Mouse (Mus musculus): ENCODE measurements around the gene Adra2b.

The Adra2b gene

DNA sequence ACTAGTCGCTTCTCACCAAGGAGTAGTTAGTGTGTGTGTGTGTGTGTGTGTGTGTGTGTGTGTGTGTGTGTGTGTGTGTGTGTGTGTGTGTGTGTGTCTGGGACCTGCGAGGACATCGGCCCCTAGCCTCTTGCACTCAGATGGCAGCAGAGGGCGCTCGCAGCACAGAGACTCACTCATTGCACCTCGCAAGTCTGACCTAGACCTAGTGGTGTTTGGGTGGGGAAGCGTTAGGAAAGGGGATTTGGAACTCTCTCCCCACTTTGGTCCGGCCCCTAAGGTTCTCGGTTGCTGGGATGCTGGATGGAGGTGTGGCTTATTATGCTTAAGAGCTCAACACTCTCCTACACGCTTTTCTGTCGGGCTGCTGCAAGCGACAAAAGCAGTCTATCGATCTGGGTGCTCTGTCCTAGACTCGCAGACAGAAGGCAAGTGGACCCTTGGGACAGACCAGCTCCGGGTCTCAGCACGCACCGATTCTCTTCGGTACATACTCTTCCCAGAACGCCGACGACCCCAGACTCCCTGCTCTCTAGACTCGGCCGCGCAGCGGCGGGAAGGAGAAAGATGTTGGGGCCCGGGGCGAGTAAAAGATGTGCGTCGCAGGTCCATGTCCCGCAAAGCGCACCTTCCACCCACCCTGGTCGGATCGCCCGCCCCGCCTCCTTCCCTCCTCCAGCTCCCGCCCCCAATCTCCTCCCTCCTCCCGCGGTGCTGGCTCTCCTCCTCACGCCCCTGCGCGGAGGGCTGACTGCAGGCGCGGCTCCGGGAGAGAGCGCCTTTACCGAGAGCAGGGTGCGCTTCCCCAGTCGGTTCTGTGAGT, at the start of gene Adra2b:
TSS of gene Adra2b (plus strand) at position 750 of the 823 bp plus-strand sequence.
- DNase-seq (ENCODE audit: extremely low spot score, low spot score), result peak; percentile 82

DNA sequence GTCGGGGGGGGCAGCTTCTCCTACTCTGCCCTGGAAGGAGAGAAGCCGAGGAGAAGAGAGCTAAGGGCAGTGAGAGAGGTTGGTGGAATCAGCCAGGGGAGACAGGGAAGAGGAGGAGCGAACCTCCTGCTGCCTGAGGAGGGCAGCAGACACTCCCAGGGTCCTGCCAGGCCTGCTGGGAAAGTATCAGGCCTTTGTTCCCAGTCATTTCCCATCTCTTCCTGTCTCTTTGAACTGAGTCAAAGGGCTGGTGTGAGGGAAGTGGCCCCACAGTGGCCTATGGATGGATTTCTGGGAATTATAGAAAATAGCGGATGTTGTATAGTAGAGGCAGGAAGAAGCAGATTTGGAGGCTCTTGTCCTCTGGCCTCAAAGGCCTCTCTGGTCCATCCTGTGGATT, 49.1 kb upstream of the Adra2b start:
- DNase-seq (ENCODE audit: extremely low spot score, low spot score), result no peak

DNA sequence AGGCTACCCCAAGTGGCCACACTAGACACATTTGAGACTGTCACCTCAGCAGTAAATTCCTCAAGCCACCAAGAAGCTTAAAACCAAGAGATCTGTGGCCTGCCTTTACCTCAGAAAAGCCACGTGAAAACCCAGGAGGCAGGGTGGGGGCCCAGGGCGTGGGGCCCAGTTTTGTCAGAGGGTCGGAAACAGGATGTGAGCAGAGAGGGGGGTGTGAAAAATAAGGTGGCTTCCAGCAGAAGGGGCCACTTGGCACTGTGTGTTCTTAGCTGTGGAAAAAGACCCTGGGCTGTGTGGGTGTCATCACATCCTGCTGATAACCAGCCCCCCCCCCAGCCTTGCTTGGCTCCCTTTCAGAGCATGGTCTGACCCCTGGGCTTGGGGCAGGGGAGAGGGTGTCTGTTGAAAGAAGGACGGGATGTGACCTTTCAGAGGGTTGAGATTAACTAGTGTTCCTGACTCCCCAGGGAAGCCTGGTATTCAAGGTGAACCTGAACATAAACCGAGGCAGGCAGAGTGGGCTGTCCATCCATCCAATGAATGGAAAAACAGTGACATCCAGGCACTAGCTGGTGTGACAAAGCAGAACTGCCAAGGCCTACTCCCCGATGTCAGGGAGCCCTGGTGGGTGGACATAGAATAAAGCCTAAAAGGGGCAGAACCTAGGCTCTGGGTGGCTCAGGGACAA, 48.4 kb upstream of the Adra2b start:
- no peak for DNase-seq (ENCODE audit: extremely low spot score, low spot score)

DNA sequence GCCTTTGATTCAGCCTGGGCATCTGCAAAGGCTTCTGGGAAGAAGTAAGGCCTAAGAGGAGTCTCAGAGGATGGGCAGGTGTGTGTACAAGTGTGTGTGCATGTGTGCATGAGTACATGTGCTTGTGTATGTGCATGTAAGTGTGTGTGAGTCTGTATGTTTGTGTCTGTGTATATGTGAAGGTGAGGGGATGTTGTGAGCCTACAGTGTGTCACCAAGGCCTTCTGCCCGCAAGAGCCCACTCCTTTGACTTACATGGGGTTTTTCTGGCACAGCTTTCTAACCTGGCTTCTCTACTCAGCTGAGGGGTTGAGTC, 47.9 kb upstream of the Adra2b start:
- no peak for DNase-seq (ENCODE audit: extremely low spot score, low spot score)

DNA sequence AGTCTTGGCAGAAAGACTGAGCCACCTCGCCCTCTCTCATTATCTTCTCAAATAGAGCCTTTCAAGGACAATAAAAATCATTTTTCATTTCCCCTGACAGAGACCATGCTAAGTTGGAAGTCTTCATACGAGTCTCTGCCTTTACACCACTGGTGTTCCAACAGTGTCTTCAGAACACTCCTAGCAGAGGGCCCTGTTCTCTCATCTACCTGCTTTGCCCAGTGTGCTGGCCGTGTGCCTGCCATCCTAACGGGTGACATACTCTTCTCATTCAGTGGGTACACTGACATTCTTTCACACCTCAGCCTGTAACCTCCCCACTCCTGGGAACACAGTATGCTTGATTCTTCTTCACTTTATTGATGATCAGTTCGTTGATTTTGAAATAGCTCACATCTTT, 46.6 kb upstream of the Adra2b start:
- DNase-seq (ENCODE audit: extremely low spot score, low spot score), result no peak

DNA sequence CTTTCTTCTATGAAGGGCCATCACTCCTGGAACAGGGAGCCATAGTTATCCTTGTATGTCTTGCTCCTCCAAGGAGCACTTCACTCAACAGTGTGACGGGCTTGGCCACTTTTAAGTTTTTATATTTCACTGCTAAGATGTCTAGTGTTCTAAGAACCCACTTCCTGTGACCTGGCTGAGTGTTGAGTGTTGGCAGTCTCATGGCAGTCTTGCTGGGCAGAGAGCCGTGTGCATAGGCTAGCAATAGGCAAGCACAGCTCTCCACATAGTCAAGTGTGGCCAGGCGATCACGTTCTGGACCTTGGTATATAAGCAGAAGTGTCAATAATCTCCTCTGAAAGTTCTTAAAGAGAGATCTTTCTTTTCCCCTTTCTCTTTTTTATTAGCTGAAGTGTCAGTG, 44.9 kb upstream of the Adra2b start:
- DNase-seq (ENCODE audit: extremely low spot score, low spot score), result no peak

DNA sequence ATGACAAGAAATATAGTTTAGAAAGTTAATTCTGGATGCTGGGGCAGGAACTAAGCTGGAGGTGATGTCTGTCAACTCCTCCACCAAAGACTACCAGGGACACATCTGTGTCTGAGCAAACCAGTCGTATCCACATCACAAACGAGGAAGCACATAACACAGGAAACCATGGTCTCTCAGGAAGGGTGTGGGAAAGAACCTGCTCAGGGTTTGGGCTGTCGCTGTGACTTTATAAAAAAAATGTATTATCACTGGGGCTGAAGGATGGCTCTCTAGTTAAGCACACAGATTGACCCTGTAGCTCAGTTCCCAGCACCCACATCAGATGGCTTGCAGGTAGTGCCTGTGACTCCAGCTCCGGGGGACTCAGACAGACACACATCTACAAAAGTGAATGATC, 43.9 kb upstream of the Adra2b start:
- DNase-seq (ENCODE audit: extremely low spot score, low spot score), result no peak

DNA sequence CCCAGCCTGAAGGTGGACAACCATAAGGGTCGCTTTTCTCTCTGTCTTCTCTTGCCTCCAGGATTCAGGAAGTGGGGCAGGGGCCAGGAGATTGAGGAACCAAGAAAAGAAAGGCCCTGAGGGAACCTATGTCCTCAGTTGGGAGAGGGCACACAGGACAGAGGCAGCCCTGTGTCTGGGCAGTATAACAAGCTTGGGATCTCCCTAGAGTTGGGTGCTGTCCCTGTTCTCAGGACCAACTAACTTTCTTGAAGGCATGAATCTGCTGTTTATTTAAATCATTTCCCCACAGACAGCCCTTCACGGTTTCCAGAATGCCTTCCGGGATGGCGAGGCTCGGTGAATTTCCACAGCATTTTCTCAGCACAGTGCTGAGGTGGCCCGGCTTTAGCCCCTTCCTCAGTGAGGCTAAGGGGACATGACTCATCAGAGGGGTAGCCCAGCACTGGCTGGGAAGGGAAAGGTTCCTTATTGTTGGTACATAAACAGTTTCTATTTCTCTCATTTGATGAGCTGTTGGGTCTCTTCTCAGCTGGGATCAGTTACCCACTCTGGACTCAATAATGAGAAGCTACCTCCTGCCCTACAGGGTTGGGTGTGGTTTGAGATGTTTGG, 40.2 kb upstream of the Adra2b start:
- no peak for DNase-seq (ENCODE audit: extremely low spot score, low spot score)

DNA sequence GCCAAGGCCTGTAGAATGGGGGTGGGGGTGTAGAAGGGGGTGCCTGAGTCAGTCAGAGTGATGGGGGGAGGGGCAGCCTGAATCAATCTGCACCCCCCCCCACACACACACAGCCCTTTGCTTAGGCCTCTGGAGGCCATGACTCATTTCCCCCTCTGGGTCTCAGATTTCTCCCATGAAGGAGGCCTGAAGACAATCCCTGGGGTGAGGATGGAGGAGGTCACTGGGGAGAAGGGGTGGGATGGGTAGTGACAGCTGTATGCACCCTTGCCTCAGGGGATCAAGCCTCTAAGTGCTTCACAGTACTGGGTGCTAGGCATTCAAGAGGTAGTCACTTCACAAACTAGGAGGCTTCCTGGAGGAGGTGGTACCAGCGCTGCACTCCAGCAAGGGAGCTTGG, 39.3 kb upstream of the Adra2b start:
- no peak for DNase-seq (ENCODE audit: extremely low spot score, low spot score)

DNA sequence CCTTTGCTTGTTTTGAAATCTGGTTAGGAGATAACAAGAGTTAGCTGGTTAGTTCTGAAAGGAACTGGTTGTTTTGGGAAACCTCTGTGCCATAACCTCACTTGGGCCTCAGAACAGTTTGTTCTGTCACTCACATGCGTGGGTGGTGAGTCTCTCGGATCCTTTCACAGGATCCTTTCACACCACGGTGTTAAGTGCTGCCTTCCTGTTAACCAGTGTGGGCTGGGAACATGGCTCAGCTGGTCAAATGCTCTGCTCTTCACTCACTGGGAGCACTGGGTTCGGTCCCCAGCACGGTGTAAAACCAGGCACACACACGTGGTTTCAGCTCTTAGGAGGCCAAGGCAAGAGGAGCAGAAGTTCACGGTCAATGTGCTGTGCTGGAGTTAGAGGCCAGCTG, 38.6 kb upstream of the Adra2b start:
- DNase-seq (ENCODE audit: extremely low spot score, low spot score), result no peak

DNA sequence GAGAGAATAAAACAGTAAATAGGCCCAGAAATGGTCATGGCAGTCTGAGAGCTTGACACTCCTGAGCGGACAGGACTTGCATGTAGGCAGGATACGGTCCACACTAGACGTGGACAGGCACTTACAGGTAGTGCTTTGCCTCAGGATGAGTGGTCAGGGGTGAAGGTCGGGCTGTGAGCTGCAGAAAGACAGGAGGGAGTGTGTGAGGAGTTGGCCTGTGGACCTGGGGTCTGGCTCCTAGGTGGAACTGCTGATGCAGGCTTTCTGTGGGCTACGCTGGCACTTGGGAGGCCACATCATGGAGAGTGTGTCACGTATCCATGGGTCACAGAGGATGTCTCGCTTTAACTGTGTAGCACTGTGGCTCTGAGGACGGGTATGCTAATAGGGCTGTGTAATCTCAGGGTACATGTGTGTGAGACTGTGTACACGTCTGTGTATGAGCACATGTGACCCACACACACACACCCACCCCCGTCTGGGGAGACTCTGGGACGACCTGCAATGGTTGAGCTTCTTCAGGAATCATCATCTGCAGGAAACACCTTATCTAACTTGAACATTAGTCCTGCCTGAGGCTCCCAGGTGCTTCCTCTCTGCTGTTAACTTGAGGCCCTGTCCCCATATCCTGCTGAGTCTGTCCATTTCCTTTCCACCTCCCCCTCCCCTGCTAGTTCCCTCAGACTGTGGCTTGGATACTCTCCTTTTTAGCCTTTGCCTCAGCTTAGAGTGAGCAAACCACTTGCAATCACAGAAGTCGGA, 34.7 kb upstream of the Adra2b start:
- DNase-seq (ENCODE audit: extremely low spot score, low spot score), result no peak

DNA sequence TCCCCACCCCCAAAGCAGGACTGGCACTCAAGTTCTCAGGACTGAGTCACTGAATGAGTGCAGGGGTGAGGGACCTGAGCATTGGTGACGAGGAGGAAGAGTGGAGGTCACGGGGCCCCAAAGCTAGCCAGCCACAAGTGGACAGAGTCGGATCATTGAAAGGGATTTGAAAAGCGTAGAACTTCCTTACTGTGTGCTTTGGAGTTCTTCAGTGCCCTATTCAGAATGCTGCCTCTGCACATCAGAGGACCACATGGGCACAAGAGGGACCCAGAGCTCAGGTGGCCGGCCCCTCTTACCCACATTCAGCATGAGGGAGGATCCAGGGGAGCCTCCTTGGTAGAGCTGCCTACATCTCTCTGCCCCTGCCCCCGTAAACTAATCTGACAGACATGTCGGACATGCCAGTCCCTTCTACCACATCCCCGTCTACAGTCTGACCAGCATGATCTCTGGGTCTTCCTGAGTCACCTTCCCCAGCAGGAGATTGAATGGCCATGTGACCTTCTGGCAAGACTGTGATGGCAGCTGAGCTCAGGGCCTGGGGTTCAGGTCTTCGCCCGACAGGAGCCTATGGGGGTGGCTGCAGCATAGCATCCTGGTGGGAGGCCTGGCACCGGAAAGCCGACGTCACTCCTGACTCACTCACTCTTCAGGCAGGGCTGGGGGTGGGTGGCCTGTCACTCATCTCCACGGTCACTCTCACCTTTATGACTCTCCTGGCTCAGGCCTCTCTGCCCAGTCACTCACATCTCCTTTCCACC, 30.0 kb upstream of the Adra2b start:
- DNase-seq (ENCODE audit: extremely low spot score, low spot score), result no peak

DNA sequence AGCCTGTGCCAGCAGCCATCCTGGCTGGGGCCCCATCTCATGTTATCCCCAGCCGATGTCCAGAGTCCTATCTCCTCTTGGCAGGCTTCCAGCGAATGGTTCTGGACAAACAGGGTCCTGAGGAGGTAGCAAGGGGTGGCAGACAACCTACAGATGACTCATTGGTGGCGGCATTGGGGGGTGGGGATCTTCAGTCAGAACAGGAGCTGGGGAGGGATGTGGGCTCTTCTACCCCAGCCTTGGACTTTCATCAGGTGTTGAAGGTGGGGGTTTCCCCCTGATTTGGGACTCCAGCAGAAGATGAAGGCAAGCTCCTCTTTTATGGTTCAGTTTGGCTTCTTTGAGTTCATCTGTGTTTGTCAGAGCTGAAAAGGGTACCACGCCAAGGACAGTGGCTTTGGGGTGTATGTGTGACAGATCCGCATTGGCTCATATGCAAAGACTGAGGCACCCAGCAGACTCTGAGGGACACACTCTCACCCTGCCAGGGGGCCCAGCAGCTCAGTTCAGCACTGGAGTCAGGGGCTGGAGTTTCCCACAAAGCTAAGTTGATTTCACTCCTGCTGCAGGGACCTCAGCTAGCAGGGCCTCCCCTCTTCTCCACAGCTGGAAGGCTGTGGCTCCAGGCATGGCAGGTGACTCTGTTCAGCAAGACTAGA, 28.9 kb upstream of the Adra2b start:
- no peak for DNase-seq (ENCODE audit: extremely low spot score, low spot score)

DNA sequence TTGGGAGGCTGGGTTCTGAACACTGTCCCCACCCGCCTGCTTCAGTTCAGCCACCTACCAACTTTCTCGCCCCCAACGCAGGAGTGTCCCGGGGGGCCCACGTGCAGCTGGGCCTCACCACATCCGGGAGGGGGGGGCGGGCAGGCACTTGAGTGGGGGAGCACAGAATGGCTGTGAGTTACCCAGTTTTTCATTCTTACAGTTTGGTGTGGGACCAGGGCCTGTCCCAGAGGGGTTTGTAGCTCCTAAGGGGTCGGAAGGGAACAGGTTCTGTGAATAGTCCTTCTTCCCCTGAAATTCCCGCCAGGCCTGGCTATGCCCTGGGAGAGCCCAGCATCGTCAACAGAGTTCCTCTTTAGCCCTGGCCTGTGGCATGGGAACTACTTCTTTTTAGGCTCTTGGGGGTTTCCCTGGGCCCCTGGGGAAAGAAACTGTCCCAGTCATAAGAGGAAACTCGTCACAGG, 27.9 kb upstream of the Adra2b start:
- no peak for DNase-seq (ENCODE audit: extremely low spot score, low spot score)

DNA sequence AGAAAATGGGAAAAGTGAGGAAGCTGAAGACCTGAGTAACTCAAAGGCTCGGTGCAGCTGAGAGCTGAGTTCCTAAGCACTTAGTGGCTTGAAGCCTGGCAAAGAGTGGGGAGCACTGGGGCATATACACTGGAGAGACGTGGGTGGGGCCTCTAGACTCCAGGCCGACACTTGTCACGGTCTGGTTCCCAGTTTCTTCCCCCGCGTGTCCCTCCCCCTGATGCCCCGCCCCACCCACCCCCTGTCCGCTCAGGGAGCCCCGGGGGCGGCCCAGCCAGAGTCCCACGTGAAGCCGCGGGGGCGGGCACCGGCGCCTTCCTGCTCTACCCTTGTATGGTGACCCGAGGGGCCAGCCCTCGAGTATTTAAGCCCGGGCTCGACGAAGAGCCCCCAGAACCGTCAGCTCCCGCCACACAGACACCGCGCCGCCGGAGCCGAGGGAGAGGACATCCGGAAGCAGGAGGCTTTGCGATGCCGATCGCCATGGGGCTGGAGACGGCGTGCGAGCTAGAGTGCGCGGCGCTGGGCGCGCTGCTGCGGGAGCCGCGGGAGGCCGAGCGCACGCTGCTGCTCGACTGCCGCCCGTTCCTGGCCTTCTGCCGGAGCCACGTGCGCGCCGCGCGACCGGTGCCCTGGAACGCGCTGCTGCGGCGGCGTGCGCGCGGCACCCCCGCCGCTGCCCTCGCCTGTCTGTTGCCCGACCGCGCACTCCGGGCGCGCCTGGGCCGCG, 27.1 kb upstream of the Adra2b start, which contains the start of gene Dusp2:
TSS of gene Dusp2 (plus strand) at position 393 of the 730 bp plus-strand sequence.
- DNase-seq (ENCODE audit: extremely low spot score, low spot score), result peak; percentile 68

DNA sequence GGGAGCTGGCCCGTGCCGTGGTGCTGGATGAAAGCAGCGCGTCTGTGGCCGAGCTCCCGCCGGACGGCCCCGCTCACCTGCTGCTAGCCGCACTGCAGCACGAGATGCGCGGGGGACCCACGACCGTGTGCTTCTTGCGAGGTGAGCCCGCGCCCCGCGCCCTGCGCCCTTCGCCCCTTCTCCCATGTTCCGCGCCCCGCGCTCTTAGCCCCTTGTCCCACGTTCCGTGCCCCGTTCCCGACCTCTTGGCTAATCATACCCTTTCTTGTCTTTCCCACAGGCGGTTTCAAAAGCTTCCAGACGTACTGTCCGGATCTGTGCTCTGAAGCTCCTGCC, 26.5 kb upstream of the Adra2b start:
- DNase-seq (ENCODE audit: extremely low spot score, low spot score), result no peak

DNA sequence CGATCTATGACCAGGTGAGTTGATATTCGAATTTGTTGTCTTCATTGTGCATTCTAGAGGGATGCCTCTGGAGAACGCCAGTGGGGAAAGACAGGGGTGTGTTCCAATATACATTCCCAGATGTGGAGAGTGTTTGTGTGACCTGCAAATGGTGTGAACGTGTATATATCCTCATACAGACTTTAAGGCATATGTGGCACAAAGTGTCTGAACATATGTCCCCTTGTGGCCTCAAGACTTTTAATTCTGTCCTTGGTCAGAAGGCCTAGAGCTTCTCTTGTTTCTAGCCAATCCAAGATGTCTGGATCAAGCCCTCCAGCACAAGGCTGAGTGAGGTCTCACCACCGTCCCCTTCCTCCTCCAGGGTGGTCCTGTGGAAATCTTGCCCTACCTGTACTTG, 26.1 kb upstream of the Adra2b start:
- DNase-seq (ENCODE audit: extremely low spot score, low spot score), result no peak

DNA sequence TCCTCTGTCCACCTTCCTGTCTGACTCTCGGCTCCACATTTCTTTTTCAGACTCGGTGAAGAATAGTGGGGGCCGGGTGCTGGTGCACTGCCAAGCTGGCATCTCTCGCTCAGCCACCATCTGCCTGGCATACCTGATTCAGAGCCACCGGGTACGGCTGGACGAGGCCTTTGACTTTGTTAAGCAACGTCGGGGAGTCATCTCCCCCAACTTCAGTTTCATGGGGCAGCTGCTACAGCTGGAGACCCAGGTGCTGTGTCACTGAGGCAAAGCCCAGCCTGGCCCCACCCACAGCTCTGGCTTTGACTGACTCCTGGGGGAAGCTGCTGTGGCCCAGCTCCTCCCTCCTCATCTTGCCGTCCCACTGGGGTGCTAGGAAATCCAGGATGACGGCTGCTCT, 25.5 kb upstream of the Adra2b start:
- DNase-seq (ENCODE audit: extremely low spot score, low spot score), result no peak

DNA sequence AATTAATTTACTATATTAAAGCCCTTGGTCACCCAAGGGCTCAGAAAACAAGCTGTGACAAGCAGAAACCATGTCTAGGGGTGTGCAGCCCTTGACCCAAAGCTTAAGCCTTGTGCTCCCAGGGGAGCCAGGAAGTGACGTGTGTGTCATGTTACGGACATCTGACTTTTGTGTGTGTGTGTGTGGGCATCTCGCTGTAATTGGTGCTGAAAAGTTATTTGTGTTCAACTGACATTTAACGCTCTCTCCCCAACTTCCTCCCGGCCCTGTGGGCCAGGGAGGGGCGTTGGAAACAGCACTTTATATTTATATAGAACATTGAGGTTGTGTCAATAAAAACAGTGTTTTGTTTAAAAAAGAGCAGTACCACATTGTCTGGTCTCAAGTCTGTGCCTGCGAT, 25.0 kb upstream of the Adra2b start:
- DNase-seq (ENCODE audit: extremely low spot score, low spot score), result no peak

DNA sequence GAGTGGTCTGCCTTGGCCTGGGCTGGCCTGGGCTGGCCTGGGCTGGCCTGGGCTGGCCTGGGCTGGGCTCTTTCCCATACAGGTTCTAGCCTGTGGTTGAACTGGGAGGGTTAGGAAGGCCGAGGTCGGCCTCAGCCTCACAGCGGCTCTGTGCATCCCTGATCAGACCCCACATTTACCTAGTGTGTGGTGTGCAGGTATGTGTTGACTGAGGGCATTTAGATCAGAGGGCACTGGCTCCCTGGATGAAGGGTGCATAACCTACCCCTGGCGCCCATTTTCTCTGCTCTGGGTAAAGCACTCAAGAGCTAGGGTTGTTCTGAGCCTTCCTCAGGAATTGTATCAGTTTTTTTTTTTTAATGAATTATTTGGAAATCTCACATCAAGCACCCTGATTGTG, 24.6 kb upstream of the Adra2b start, which contains the start of gene Astl:
TSS of gene Astl (plus strand) at position 224 of the 400 bp plus-strand sequence.
- no peak for DNase-seq (ENCODE audit: extremely low spot score, low spot score)
